Mouse (Mus musculus): Measurements from ENCODE around the gene Arl15.
A peak's percentile ranks its signal among the peaks of the same experiment; 100 is the strongest.

The Arl15 gene

GRCm38 (mm10) chr13:113878571-113878970 lies 84.3 kb downstream of the Arl15 start:
- no peak for DNase-seq

DNA sequence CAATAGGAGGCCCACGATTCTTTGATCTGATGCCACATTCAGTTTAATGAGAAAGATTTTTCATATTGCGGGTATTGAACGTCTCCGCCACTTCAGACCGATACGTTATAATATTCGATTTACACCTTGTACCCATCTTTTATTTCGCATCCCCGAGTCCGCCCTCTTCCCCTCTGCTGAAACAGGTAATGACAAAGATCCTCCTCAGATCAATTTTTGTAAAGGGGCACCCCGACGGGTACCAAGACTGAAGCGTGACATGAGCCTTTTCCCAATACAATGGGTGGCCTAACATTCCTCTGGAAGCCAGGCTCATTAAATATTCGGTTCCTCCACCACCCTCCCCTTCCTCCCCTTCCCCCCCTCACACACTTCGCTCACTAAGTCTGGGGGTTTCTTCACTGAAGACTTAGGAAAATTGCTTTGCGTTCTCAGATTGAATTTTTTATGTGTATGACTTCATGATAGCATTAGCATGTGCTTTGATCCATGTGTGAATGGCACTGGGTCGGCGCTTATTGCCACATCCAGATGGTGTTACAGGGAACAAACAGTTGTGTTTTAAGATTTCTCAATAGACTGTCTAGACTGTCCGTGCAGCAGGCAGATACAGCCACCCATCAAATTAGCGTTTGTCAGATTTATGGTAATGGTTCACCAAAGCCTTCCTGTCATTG lies 85.5 kb downstream of the Arl15 start:
- no peak for DNase-seq

DNA sequence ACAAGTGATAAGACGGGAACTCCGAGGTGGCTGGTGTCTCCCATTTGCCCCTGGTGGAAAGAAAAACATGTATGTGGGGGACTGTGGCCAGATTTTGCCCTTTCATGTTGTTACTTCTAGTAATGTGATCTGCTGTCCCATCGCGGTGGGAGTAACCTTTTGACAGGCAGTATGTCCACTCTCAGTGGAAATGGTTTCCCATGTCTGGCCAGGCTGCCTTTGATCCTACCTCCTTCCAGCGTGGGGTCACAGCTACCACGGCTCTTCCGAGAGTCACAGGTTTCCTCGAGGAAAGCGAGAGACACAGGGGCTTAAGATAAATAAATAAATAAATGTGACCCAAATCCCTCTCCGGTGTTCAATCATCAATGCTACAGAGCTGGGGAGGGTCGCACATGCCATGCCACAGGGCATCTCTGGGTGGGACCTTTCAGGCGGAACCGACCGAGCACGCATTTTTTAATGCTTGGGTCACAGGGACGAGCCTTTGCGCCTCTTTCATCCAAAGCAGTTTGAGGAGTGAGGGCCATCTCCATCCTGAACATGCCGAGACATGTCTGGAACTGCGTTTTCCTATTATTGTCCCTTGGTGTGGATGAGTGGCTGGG lies 86.4 kb downstream of the Arl15 start:
- DNase-seq, result no peak

DNA sequence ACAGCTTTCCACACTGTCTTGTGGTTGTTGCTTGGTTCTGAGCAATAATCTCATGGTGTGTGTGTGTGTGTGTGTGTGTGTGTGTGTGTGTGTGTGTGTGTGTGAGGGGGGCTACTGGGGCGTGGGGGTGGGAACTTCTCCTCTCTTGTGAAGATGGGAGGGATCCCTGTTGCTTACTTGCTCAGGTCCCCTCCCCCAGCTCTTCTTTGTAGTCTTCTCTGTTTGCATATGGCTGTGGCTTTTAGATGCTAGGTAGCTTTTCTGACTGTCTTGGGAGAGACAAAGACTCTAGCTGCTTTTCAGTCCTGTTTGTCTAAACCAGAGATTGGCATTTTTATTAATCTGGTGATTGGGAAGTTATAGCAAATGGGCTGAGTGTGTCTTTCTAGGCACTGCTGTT lies 88.7 kb downstream of the Arl15 start:
- no peak for DNase-seq

DNA sequence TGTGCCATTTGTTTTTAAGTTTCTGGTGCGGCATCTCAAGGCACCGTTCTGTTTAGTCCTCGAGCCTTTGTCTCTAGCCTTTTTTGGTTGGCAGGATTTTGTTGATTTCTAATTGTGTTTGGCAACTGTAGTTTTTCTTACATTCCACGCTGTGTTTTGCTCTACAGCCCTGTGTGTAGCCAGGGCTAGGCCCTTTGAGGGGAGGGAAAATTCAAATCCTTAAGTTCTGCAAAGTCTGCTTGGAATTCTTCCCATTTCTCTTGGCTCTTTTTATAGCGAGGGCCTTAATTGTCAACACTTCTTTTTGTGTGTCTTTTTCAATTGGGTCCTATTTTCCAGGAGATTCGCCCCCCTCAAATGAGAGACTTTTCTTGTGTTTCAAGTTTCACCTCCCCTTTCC lies 92.8 kb downstream of the Arl15 start:
- DNase-seq, result no peak

DNA sequence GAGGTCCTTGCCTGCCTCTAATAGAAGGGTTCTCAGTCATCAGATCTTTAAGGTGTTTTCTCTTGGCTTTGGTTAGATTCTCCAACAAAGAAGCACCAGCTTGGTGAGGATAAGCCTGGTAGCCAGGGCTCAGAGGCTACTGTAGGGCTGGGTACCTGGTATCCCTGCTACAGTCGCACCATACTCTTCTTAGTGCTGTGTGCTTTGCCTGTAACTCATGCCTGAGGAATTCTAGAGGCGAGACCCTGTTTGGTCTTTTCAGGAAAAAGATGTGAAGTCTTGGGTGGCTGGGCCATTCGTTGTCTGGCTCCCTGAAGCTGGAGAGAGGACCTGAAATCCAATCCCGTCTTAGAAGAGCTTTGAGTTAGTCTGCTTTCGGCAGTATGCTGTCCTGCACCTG lies 93.8 kb downstream of the Arl15 start:
- DNase-seq, result no peak

DNA sequence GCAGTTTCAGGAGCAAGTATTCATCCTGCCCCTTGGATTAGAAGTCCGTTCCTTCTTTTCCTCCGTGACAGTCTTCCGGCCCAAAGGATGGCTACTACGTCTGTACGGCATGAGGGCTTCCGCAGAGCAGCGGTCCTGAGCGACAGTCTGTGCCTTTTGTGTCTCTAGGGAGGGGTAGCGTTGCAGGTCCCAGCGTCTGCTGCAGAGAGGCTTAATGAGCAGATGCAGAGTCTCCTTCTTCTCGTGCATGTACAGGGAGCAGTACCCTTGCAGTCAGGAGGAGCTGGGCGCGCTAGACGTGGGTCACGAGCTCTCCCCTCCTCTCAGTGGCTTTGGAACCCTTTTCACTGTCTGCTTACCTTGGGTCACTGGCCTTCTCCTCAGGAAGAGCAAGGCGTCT lies 94.4 kb downstream of the Arl15 start:
- DNase-seq, result no peak

DNA sequence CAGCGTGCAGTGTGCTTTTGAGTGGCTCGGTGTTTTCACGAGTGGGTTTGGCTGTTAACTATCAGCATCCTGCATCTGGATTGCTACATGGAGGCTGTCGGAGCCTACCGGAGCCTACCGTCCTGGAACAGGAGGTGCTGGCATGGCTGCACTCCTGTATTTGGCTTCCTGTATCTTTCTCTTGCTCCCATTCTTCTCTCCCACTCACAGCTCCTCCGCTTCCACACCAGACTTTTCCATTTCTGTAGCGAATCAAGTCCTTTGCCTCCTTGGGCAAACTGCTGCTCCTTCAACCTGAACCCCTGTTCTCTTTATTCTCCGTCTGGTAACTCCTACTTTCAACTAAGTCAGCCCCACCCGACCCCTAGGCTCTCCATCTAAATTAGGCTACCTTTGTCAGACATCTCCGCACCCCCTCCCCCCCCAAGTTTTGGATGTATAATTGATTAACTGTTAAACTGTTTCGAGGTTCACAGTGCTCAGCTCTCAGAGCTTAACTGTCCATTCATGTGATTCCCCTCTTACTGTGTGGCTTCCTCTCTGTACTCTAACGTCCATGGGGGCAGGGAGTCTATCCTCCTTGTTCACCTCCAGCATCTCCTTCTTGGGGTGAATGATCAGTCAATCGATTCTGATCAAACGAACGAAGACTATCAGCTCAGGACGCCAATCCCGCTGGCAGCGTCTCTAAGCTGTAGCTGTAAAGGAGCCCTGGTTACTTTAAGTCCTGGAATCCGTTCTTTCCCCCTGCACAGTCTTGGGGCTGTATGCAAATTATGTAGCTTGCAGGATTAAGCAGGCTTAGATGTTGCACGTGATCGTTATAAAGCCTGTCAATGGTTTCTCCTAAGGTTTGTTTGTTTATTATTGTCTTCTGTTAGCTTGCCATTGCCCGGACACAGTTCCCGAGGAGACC lies 95.1 kb downstream of the Arl15 start:
- no peak for DNase-seq

- DNase-seq, result no peak
These were observed 102.4 kb downstream of the Arl15 start for GRCm38 (mm10) chr13:113896684-113897083.

- no peak for DNase-seq
These were observed 103.2 kb downstream of the Arl15 start for GRCm38 (mm10) chr13:113897498-113897897.

DNA sequence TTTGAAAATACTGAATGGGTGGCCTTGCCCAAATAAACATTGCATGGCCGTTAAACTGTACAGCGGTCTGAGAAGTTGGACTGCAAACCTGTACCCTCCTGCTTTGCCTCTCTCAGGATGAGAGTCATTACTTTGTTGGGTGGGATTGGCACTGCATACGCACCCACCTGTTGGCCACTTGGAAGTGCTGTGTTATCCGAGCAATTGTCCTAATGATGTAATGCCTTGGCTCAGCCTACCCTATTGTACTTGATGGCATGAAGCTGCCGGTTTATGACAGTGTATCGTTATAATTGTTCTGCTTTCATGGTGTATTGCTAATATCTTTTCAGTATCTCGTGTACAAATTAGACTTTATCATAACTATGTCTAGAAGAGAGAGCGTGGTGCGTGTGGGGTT lies 103.6 kb downstream of the Arl15 start:
- peak; percentile 23 for DNase-seq

DNA sequence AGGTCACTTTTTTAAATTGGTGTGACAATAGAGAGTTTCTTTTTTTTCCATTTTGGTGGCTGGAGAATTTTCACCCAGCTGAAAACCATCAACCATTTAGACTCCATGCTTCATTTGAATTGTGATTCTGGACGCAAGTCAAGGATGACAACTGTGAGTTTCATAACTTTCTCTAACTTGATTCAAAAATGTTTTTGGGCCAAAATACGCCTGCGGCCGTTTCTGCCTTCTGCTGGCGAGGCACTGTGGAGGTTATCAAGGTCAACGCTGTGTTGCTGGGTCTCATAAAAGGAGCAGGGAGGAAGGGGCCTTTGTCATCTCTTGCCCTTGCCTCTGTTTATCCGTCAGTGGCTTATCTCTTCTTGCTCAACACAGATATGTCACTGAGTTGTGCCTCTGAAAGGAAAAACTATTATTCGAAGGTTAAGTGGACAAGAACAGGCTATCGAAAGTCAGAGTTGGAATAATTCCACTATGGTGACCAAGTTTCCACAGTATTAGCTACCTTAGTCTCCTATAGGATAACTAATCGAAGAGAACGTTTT lies 106.8 kb downstream of the Arl15 start:
- DNase-seq, result peak; percentile 26

- DNase-seq, result no peak
These were observed 109.0 kb downstream of the Arl15 start for GRCm38 (mm10) chr13:113903255-113903654.

GRCm38 (mm10) chr13:113911986-113912519 lies 117.7 kb downstream of the Arl15 start:
- DNase-seq, result no peak

- DNase-seq, result no peak
These were observed 120.3 kb downstream of the Arl15 start for GRCm38 (mm10) chr13:113914551-113914971.

- DNase-seq, result no peak
These were observed 121.4 kb downstream of the Arl15 start for GRCm38 (mm10) chr13:113915700-113916099.

DNA sequence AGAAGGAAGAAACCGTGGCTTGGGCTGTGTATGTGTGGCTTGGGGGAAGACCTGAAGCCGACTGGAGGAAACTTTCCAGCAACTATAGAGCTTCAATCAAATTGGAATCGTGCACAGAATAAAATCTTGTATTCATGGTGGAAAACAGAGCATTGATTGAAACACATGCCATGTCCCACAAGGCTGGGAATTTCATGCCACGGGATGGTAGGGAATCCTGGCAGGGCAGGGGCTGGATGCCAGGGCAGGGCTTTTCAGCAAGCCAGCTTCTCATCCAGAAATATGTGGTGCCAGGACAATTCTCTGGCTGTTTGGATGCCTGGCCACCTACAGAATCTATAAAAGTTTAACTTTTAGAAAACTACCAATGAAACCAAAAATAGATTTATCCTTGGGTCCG lies 122.5 kb downstream of the Arl15 start:
- no peak for DNase-seq

GRCm38 (mm10) chr13:113917376-113917775 lies 123.1 kb downstream of the Arl15 start:
- no peak for DNase-seq

DNA sequence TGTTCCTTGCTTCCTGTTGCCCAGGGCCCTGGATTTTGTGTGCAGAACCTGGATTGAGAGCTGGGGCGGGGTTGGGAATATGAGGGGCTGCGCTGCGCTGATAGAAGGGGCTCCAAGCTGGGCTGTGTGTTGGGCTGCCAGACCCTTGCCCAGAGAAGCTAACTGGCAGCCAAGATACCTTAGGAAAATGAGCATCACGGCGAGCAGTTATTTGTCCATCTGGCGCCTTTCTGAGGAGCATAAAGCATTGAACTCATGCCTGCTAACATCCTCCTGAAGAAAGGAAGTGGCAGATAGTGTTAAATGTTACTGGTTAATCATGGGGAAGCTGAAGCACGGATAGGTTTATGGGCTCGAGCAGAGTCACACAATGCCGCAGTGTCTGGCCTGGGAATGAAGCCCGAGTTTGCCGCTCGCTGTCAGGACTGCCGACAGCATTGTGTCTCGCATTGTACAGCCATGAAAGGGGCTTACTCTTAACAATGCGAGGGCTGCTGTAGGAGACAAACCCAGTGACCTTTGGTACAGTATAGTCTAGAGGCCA lies 123.6 kb downstream of the Arl15 start:
- no peak for DNase-seq

- no peak for DNase-seq
These were observed 124.4 kb downstream of the Arl15 start for GRCm38 (mm10) chr13:113918668-113919067.

DNA sequence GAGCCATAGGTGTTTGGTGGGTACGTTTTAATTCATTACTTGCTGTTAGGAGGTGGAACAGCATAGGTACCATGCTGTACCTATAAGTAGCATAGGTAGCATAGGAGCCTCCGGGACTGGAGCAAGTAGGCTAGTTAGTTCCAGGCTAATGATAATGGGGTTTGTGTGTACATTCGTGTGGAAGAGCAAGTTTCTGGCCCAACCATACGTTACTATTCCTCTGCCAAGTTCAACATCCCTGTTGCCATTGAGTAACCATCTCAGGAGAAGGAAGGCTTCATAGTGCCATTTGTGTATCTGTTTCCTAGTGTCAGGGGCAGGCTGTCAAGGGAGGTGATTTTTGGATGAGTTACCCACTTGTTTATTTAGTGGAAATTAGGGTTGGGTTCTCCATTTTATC lies 141.4 kb downstream of the Arl15 start:
- DNase-seq, result no peak

DNA sequence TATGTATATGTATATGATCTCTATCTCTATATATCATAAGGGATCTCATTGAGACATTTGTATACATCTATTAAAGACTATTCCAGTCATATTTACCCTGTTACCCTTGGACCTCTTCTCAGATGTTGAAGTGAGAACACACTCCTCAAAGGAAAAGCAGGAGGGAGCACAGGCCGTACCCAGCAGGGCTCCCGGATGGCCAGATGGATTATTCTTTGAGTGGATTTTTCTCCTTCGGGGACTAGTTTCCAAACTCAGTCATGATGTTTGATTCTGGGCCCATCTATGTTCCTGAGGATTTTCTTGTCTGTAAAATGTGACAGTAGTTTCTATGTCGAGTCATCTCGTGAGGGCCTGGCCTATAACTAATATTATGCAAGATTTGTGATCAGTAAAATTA lies 142.9 kb downstream of the Arl15 start:
- DNase-seq, result no peak

DNA sequence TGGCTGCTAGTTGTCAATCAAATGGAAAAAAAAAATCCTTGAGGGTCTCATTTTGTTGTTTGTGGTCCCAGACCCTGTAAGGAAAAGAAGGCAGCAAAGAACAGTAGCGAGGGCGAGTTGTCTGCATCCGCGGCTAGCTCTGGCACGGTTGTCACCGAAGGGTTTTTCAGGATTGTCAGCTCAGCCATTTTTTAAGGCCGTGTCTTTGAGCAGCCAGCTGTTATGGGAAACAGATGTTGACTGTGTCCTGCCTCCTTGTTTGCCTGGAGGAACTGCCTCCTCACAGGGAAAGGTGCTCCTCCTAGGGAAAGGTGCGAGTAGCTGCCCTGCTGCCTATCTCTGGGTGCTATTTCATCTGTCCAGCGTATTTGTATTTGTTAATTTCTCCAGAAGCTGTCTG lies 144.3 kb downstream of the Arl15 start:
- DNase-seq, result no peak
